Comparison of ENCODE assay signal across 9 mouse cellular contexts in the genomic region with DNA sequence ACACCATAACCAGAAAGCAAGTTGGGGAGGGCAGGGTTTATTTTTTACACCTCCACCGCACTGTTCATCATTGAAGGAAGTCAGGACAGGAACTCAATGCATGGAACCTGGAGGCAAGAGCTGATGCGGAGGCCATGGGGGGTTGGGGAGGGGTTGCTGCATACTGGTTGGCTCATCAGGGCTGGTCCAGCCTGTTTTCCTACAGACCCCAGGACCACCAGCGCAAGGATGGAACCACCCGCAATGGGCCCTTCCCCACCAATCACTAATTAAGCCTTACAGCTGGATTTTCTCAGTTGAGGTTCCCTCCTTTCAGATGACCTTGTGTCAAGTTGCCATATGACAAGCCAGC. TPM values are rescaled to one million over a fixed set of nuclear protein-coding genes. Genes with fewer than 3 reads are reported as not detected.
A peak's percentile ranks its signal among the peaks of the same experiment; 100 is the strongest.
DNase-seq lines count a peak whose midpoint lies in the region; ATAC-seq and TF ChIP-seq lines count a peak whose summit lies in the region.
"Had no signal": no experiment of that assay in that cellular context is flagged by ENCODE, and none has a peak within 500 bp of the region (broad histone marks: within the 10 kb centered on the region; RNA-seq: fewer than 3 reads in every experiment).

No protein-coding gene starts in this region.

- H3K36me3 ChIP-seq in kidney, embryonic 15.5 days, result no peaks in the 10 kb centered on the region
- H3K36me3 ChIP-seq in embryonic facial prominence, embryonic 11.5 days (replicated peaks; ENCODE audit: control insufficient read depth, insufficient read depth, low read depth, low read length), result no peaks in the 10 kb centered on the region
- no peaks in the 10 kb centered on the region for H3K36me3 ChIP-seq in hindbrain, embryonic 14.5 days (replicated peaks; ENCODE audit: control insufficient read depth, insufficient read depth)
- no peaks in the 10 kb centered on the region for H3K36me3 ChIP-seq in midbrain, postnatal 0 days (ENCODE audit: insufficient read depth, low read length)

- H3K4me1 ChIP-seq in kidney, embryonic 15.5 days, result peaks cover 15% of the 10 kb centered on the region
- no peaks in the 10 kb centered on the region; the same call in 1 of the 2 replicates for H3K4me1 ChIP-seq in embryonic facial prominence, embryonic 11.5 days (ENCODE audit: control insufficient read depth, insufficient read depth, low read length)
- H3K4me1 ChIP-seq in hindbrain, embryonic 14.5 days (replicated peaks; ENCODE audit: control insufficient read depth, insufficient read depth, low read length), result peaks cover 17% of the 10 kb centered on the region
- H3K4me1 ChIP-seq in midbrain, postnatal 0 days (ENCODE audit: insufficient read depth, low read length), result peaks cover 5% of the 10 kb centered on the region; the same call in 1 of the 2 replicates

- H3K4me2 ChIP-seq in kidney, embryonic 15.5 days, result peak overlapping the region; percentile 98
- peak overlapping the region; percentile 96 for H3K4me2 ChIP-seq in embryonic facial prominence, embryonic 11.5 days (ENCODE audit: low read depth, low read length)
- H3K4me2 ChIP-seq in hindbrain, embryonic 14.5 days (replicated peaks), result peak overlapping the region; percentile 96
- H3K4me2 ChIP-seq in midbrain, postnatal 0 days (ENCODE audit: low read depth, low read length, poor library complexity, severe bottlenecking), result peak overlapping the region; percentile 77

- no peak overlapping the region for H3K27ac ChIP-seq in kidney, embryonic 15.5 days
- H3K27ac ChIP-seq in embryonic facial prominence, embryonic 11.5 days (replicated peaks; ENCODE audit: low read depth, low read length), result no peak overlapping the region
- peak overlapping the region; percentile 92 for H3K27ac ChIP-seq in hindbrain, embryonic 14.5 days
- H3K27ac ChIP-seq in midbrain, postnatal 0 days (ENCODE audit: low read depth, low read length), result peak overlapping the region; percentile 87; the same call in 1 of the 2 replicates

- no peak for DNase-seq in kidney, adult 9 months
- DNase-seq in embryonic facial prominence, embryonic 11.5 days (ENCODE audit: low spot score), result no peak
- no peak for DNase-seq in hindbrain, embryonic 14.5 days (ENCODE audit: low spot score)
- no peak for DNase-seq in midbrain, postnatal 0 days (ENCODE audit: low spot score)
- DNase-seq in ovary, adult 18-20 months (ENCODE audit: low spot score), result no peak
- no peak for DNase-seq in right cerebral cortex, postnatal 25 days

- ATAC-seq in kidney, embryonic 15.5 days (replicated peaks; ENCODE audit: low FRiP score), result no peak
- no peak for ATAC-seq in embryonic facial prominence, embryonic 11.5 days (replicated peaks; ENCODE audit: insufficient number of reproducible peaks, low FRiP score, low TSS enrichment, low read depth)
- no peak for ATAC-seq in hindbrain, embryonic 14.5 days (ENCODE audit: low FRiP score)
- no peak for ATAC-seq in midbrain, postnatal 0 days (ENCODE audit: low FRiP score)
- no peak for ATAC-seq in megakaryocyte-erythroid progenitor cell, adult 5-6 weeks (replicated peaks; ENCODE audit: low FRiP score, low TSS enrichment, poor library complexity, severe bottlenecking)

- H3K9ac ChIP-seq in kidney, embryonic 15.5 days, result no peak overlapping the region
- H3K9ac ChIP-seq in embryonic facial prominence, embryonic 11.5 days (replicated peaks; ENCODE audit: low read length), result no peak overlapping the region
- peak overlapping the region; percentile 98 for H3K9ac ChIP-seq in hindbrain, embryonic 14.5 days
- peak overlapping the region; percentile 87 for H3K9ac ChIP-seq in midbrain, postnatal 0 days (replicated peaks; ENCODE audit: low read length, poor library complexity, severe bottlenecking)

- 71% methylated on average over 4 of the region's 4 CpGs for WGBS in kidney, embryonic 15.5 days
- 59% methylated on average over 4 of the region's 4 CpGs for WGBS in embryonic facial prominence, embryonic 11.5 days
- WGBS in hindbrain, embryonic 14.5 days, result 49% methylated on average over 4 of the region's 4 CpGs
- 59% methylated on average over 4 of the region's 4 CpGs for WGBS in midbrain, postnatal 0 days

- TF ChIP-seq CTCF in midbrain, postnatal 0 days (IDR thresholded peaks at IDR 0.05), result no peak

- no peaks in the 10 kb centered on the region for H3K9me3 ChIP-seq in kidney, embryonic 15.5 days (replicated peaks)
- H3K9me3 ChIP-seq in embryonic facial prominence, embryonic 11.5 days (replicated peaks; ENCODE audit: control insufficient read depth, low read length), result no peaks in the 10 kb centered on the region
- H3K9me3 ChIP-seq in hindbrain, embryonic 14.5 days (ENCODE audit: control insufficient read depth, low read length), result no peaks in the 10 kb centered on the region
- no peaks in the 10 kb centered on the region for H3K9me3 ChIP-seq in midbrain, postnatal 0 days (ENCODE audit: low read length)

- peaks cover 22% of the 10 kb centered on the region for H3K27me3 ChIP-seq in kidney, embryonic 15.5 days
- peaks cover 6% of the 10 kb centered on the region for H3K27me3 ChIP-seq in embryonic facial prominence, embryonic 11.5 days (ENCODE audit: control insufficient read depth, insufficient read depth, low read length)
- H3K27me3 ChIP-seq in hindbrain, embryonic 14.5 days (ENCODE audit: control insufficient read depth, insufficient read depth, low read length), result no peaks in the 10 kb centered on the region
- H3K27me3 ChIP-seq in midbrain, postnatal 0 days (ENCODE audit: insufficient read depth, low read length), result no peaks in the 10 kb centered on the region
- H3K27me3 ChIP-seq: Patski had no signal

- H3K4me3 ChIP-seq in kidney, embryonic 15.5 days (replicated peaks), result peak overlapping the region; percentile 76
- H3K4me3 ChIP-seq in embryonic facial prominence, embryonic 11.5 days (ENCODE audit: low read depth, low read length), result no peak overlapping the region
- peak overlapping the region; percentile 84 for H3K4me3 ChIP-seq in hindbrain, embryonic 14.5 days (replicated peaks; ENCODE audit: low read length)
- H3K4me3 ChIP-seq in midbrain, postnatal 0 days (ENCODE audit: low read depth, low read length), result peak overlapping the region; percentile 82; the same call in 1 of the 2 replicates

RNA-seq across cellular contexts. Expression of gene Prkaa2, which starts 1.0 kb away (rescaled TPM):
- polyA plus RNA-seq in kidney, embryonic 15.5 days (2015; fragmentation: Nextera tagmentation; extraction: Ambion mirVana), result 6.1 and 6.2 TPM in 2 replicates
- polyA plus RNA-seq in embryonic facial prominence, embryonic 11.5 days (2014; fragmentation: Nextera tagmentation; extraction: Ambion mirVana), result 1.5 and 1.6 TPM in 2 replicates
- polyA plus RNA-seq in hindbrain, embryonic 14.5 days (2014; fragmentation: Nextera tagmentation; extraction: Ambion mirVana), result 18.4 and 20.2 TPM in 2 replicates
- 25.3 and 34.9 TPM in 2 replicates for total RNA-seq in midbrain, postnatal 0 days (2014; rRNA removed)
- 16.1 and 18.4 TPM in 2 replicates for polyA plus RNA-seq in midbrain, postnatal 0 days (2015; fragmentation: Nextera tagmentation; extraction: Ambion mirVana)
- 0.04 TPM in 1 of 2 replicates, not detected in the other for total RNA-seq in megakaryocyte-erythroid progenitor cell, adult 5-6 weeks (2014; fragmentation: Nextera tagmentation)
- not detected in 2 replicates for total RNA-seq in megakaryocyte-erythroid progenitor cell, adult 5-6 weeks (2017)

RNA-seq across cellular contexts. Expression of gene Plpp3, which starts 46.5 kb away (rescaled TPM):
- 58.2 and 65.5 TPM in 2 replicates for polyA plus RNA-seq in kidney, embryonic 15.5 days (2015; fragmentation: Nextera tagmentation; extraction: Ambion mirVana)
- polyA plus RNA-seq in embryonic facial prominence, embryonic 11.5 days (2014; fragmentation: Nextera tagmentation; extraction: Ambion mirVana), result 73.5 and 79.3 TPM in 2 replicates
- polyA plus RNA-seq in hindbrain, embryonic 14.5 days (2014; fragmentation: Nextera tagmentation; extraction: Ambion mirVana), result 68.6 and 69.9 TPM in 2 replicates
- 121 and 148 TPM in 2 replicates for total RNA-seq in midbrain, postnatal 0 days (2014; rRNA removed)
- 142 and 152 TPM in 2 replicates for polyA plus RNA-seq in midbrain, postnatal 0 days (2015; fragmentation: Nextera tagmentation; extraction: Ambion mirVana)
- 0.47 and 0.94 TPM in 2 replicates for total RNA-seq in megakaryocyte-erythroid progenitor cell, adult 5-6 weeks (2014; fragmentation: Nextera tagmentation)
- 0.72 TPM in 1 of 2 replicates, not detected in the other for total RNA-seq in megakaryocyte-erythroid progenitor cell, adult 5-6 weeks (2017)

Comparison
In these comparisons a context has a peak if more than half of its experiments do, and no peak if none do; other contexts are left out.
1. H3K27ac ChIP-seq: peak in hindbrain, embryonic 14.5 days (single experiment) and midbrain, postnatal 0 days (single experiment); none in kidney, embryonic 15.5 days (single experiment) and embryonic facial prominence, embryonic 11.5 days (single experiment).
2. H3K9ac ChIP-seq: peak in hindbrain, embryonic 14.5 days (single experiment) and midbrain, postnatal 0 days (single experiment); none in kidney, embryonic 15.5 days (single experiment) and embryonic facial prominence, embryonic 11.5 days (single experiment).
3. Peak in every context shown above with its lines, with median percentiles within 50 percentile points of each other: H3K4me2 ChIP-seq.